Mouse (Mus musculus): Measurements from ENCODE around the gene Plxdc1. TPM values are rescaled to one million over a fixed set of nuclear protein-coding genes. Genes with fewer than 3 reads are reported as not detected.

Plxdc1 gene
- total RNA-seq, 4 experiments from 2014 or later, result 41.2 to 46.2 (median 43.9) TPM

- DNase-seq (ENCODE audit: low spot score in 2 of 2), result no peak
Measured at GRCm38 (mm10) chr11:98016824-98017223, 30.6 kb upstream of the Plxdc1 start.

DNA sequence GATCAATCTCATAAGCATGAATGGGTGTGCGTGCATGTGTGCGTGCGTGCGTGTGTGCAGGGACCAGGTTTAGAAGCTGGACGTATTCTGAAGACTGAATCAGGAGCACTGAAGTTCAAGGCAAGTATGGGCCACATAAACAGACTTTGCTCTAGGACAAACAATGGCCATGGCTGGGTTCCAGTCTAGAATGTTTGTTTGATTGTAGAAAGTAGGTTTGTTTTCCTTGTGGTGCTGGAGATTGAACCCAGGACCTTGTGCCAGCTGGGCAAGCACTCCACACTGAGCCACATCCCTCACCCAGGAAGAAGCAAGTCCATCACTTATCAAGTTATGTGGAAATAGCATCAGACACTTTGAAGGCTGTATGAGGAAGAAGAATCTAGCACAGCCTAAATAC is 29.9 kb upstream of the Plxdc1 start:
- no peak for DNase-seq (ENCODE audit: low spot score in 2 of 2)

DNA sequence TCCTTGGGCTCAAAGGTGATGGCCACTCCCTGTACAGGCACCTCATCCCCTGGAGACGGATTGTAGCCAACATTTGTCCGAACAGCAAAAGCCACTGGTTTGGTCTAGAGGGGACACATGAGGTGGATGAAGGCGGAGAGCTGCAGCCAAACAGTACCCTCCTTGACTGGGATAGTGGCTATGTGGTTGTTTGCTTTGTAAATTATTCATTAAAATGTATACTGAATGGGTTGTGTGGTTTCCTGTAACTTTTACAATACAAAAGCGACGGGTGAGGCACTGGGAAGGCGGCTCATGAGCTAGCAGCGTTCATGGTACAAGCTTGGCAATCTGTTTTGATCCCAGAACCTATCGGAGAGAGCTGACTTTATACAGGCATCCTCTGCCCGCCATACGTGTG is 26.6 kb upstream of the Plxdc1 start:
- DNase-seq (ENCODE audit: low spot score in 2 of 2), result no peak

GRCm38 (mm10) chr11:98011716-98012115 is 25.5 kb upstream of the Plxdc1 start:
- no peak for DNase-seq (ENCODE audit: low spot score in 2 of 2)

DNA sequence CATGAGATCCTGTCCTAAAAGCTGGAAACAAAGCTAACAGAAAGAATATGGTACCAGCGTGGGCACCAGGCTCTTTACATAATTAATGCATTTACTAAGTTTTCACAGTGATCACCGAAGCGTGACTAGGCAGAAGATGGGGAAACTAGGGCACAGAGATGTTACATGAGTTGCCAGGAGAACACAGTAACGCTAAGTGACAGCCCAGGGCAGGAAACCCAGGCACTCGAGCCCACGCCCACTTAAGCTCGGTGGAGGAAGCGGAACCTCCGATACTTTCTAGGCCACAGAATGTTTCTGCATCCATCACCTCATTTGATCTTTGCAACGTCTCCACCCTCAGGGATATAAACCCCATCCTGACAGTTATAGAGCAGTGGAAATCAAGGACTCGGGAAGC is 21.8 kb upstream of the Plxdc1 start:
- no peak for DNase-seq (ENCODE audit: low spot score in 2 of 2)

GRCm38 (mm10) chr11:98005686-98006085 is 19.4 kb upstream of the Plxdc1 start:
- no peak for DNase-seq (ENCODE audit: low spot score in 2 of 2)

GRCm38 (mm10) chr11:98005076-98005475 is 18.8 kb upstream of the Plxdc1 start:
- DNase-seq (ENCODE audit: low spot score in 2 of 2), result no peak

- DNase-seq (ENCODE audit: low spot score in 2 of 2), result peak in 1 of 2 experiments; percentile 81
Measured at GRCm38 (mm10) chr11:98004161-98004560, 17.9 kb upstream of the Plxdc1 start.

DNA sequence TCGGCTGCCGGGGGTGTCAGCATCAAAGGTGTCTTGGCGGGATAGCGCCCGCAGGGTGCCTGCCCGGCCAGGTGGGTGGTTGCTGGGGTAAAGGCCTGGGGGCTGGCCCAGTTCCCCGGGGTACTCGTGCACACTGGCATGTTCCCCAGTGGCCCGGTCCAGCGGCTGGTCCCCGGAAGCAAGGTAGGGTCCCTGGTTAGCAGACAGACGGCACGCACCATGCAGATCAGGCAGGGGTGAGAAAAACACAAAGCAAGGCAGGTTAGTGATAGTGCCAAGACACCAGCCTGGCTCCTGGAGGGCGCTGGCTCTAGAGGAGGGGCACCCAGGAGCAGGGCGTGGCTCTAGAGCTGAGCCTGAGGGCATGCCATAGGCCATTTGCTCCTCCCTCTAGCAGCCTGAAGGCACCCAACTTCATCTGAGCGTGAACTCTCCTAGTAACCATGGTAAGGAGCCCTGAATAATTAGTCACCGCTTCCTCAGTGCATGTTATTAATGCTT is 17.0 kb upstream of the Plxdc1 start:
- DNase-seq (ENCODE audit: low spot score in 2 of 2), result no peak

DNA sequence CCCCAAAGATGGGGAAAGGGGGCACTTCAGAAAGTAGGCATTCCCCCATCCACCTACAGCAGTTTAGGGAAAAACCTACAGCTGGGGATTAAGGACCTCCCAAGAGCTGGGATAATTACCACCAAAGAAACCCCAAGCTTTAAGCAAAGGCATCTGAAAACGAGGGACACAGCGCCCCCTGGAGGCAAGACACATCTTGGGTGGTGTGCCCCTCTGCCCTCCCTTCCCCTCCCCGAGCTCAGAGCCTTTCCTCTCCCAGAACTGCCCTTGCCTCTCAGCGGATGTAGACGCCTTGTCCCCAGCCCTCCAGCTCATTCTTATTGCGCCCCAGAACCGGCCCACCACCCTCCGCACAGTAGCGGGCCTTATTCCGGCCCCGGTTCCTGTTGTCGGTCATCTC is 16.4 kb upstream of the Plxdc1 start:
- DNase-seq (ENCODE audit: low spot score in 2 of 2), result peak in 1 of 2 experiments; percentile 63

DNA sequence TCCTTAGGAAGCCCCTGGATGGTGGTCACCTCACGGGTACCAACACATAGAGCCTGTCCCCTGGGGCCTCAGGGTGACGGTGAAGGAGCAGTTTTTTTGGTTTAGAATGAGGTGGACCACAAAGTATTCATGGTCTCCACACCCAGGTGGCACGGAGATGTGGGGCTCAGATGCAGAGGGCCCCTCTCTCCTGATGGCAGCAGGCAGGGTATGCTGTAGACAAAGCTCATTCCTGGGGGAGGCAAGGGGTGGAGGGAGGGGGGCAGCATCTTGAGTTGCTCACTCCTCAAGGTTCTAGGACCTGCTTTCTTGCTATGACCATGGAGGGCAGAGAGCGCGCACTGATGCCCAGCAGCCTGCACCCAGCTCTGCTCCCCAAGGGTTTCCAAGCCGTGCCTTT is 15.7 kb upstream of the Plxdc1 start:
- no peak for DNase-seq (ENCODE audit: low spot score in 2 of 2)

- DNase-seq (ENCODE audit: low spot score in 2 of 2), result no peak
Measured at GRCm38 (mm10) chr11:98001351-98001824, 15.1 kb upstream of the Plxdc1 start.

DNA sequence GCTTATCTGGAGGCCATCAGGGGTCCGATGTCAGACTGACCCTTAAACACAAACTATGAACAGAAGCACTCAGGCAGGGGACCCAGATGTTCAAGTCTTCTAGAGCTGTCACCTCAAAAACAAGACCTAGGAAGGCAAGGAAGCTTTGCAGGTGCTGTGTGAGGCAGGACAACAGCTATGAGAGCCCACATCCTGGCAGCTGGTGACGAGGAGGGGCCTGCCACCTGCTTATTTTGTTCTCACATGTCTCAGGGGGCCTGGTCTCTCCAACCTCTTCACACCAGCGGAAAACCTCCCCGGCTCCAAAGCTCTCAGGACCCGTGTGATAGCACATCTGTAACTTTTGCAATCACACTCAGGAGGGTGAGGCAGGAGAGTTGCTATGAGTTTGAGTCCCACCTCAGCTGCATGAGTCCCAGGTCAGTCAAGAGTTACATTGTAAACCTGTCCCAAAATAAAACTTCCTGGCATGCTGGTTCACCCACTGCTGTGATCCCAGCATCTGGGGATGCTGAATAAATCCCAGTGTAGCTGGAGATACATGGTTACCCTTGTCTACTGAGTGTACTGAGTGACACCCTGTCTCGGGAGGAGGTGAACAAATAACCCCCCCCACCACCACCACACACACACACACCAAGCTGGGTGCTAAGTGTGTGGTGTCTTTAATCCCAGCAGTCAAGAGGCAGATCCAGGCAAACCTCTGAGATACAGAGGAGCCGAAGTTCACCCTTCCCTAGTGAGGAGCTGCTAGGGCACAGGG is 14.3 kb upstream of the Plxdc1 start:
- no peak for DNase-seq (ENCODE audit: low spot score in 2 of 2)

DNA sequence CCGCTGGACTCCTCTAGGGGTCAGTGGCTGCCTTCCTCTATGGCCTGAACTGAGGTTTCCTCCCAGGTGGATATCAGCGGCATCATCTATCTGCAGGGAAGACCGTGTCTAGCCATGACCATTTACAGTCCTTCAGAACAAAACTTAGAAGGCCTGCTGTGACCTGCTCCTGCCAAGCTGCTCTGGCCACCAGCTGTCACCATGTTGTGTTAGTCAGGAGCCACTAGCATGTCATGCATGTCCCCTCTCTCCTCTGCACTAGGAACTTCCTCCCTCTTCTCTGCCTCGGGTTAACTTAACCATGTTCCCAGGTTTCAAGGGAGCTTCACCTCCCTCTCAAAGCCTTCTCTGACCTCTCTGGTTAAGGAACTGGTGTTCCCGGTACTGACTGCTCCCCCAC is 13.5 kb upstream of the Plxdc1 start:
- DNase-seq (ENCODE audit: low spot score in 2 of 2), result no peak

DNA sequence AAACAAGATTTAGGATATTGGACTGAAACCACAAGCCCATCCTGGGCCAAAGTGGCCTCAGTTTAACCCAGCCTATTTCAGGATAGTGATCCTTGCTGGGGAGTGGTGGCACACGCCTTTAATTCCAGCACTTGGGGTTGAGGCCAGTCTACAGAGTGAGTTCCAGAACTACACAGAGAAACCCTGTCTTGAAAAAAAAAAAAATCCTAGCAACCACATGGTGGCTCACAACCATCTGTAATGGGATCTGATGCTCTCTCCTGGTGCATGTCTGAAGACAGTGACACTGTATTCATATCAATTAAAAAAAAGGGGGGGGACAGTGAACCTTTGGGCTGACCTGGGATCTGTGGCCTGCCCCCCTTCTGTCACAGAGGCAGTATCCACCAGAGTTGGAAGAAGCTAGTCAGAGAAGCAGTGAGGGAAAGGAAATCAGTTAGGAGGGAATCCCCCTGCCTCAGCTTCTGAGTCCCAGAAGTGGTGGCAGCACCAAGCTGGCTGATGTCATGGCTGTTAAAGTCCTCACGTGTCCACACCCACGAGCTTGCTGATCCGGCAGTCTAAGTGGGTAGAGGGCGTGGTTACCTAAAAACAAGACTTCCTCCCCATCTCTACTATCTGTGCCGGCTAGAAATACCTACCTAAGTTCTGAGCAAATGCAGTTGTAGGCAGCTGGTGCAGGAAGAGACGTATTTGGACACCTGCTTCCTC is 12.8 kb upstream of the Plxdc1 start:
- no peak for DNase-seq (ENCODE audit: low spot score in 2 of 2)

DNA sequence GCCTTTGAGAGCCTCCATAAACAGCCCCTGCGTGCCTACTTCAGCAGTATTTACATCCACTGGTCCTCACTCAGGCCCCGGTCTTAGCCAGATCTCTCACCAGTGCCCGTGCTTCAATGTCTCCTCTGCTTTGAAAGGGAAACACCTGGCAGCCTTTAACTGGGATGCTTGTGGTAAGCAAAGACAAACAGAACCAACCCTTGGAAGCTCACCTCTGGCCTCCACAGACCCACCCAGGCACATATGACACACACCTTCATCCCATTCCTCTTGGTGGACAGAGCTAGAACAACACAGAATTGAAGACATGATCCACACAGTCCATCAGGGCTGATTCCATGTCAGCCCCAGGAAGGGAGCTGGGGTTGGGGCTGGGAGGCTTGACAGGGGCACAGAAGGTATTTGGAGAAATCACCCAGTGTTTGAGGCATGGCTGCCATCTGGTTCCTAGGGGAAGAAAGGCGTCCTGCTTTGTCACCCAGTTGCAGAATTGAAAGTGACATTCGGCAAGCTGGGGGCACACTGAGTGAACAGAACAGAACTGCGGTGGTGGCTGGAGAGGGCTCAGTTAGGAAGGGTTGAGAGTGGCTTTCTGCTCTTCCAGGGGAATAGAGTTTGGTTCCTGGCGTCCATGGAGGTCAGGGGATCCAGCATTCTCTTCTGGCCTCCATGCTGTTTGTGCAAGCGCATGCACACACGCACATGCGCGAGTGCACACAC is 12.0 kb upstream of the Plxdc1 start:
- DNase-seq (ENCODE audit: low spot score in 2 of 2), result no peak

GRCm38 (mm10) chr11:97997387-97997960 is 11.2 kb upstream of the Plxdc1 start:
- DNase-seq (ENCODE audit: low spot score in 2 of 2), result no peak

DNA sequence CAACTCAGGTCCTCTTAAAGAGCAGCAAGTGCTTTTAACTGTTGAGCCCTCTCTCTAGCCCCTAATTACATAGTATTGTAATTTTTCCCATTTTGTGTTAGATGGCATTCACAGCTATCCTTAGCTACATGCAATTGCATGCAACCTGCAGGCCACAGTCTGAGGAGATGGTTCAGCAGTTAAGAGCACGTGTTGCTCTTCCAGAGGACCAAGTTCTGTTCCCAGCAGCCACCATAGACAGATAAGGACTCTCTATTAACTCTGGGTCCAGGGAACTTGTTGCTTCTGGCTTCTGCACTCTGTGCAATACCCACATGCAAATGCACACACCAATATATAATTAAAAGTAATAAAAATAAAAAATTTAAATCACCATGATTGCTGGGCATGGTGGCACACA is 10.4 kb upstream of the Plxdc1 start:
- no peak for DNase-seq (ENCODE audit: low spot score in 2 of 2)

DNA sequence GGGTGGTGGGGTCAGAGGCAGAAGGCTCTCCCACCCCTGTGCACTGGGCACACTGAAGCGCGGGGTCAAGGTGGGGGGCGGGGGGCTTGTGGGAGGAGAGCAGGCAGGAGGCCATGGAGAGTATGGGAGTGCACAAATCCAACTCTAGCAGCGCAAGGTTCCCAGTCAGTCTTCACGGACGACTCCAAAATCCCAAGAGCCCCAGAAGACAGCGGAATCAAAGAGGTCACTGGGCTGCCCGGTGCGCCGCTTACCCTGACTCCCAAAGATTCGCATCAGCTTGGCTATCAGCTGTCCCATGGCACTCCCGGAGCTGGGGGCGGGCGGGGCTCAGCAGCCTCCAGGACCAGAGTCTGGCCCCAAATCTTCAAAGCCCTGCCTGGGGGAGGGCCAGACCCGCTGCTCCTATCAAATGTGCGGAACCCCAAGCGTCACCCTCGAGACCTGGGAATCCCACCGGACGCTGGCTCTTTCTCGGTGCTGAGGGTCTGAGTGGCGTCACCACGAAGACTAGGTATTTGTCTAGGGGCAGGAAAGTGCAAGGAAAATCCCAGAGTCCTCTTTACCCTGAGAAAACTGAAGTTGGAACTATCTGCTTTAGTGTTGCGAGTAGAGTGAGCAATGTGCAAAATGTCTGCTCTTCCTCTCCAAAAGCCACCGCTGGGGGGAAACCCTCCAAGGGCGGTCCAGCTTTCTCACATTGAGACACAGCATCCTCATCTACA is 9.5 kb upstream of the Plxdc1 start, which contains the start of gene Arl5c:
Gene Arl5c, minus strand, starts transcription at position 618 of the 725 bp plus-strand sequence.
- DNase-seq (ENCODE audit: low spot score in 2 of 2), result no peak

GRCm38 (mm10) chr11:97994539-97995100 is 8.4 kb upstream of the Plxdc1 start:
- no peak for DNase-seq (ENCODE audit: low spot score in 2 of 2)

Data from left cerebral cortex, adult 8-10 months (tissue).